ENCODE assay signal across 19 mouse cellular contexts in genomic region chr10:22604801-22605200, GRCm38 (mm10). TPM values are rescaled to one million over a fixed set of nuclear protein-coding genes. Genes with fewer than 3 reads are reported as not detected.
A peak's percentile ranks its signal among the peaks of the same experiment; 100 is the strongest.
DNase-seq lines count a peak whose midpoint lies in the region; TF ChIP-seq lines count a peak whose summit lies in the region.
"Had no signal": no experiment of that assay in that cellular context is flagged by ENCODE, and none has a peak within 500 bp of the region (broad histone marks: within the 10 kb centered on the region; RNA-seq: fewer than 3 reads in every experiment).

No protein-coding gene starts in this region.

- no peak for TF ChIP-seq POLR2A in ES-Bruce4 (IDR thresholded peaks at IDR 0.05; ENCODE audit: insufficient read depth, low read length)

- DNase-seq in ES-CJ7 (ENCODE audit: low read depth, low spot score) (peak; percentile 21), ZHBTc4 (ENCODE audit: low read depth, low spot score) (peak; percentile 65)
- DNase-seq in cerebellum, adult 9-11 months, result no peak
- DNase-seq in spleen, adult 18-20 months, result no peak
- DNase-seq: adrenal gland, adult 2 months; adrenal gland, postnatal 10 days; adrenal gland, postnatal 25 days; cerebellum, adult 11 months; cerebellum, adult 18-20 months; cerebellum, adult 8-10 months; cerebellum, postnatal 10 days; cerebellum, postnatal 25 days; forebrain, postnatal 0 days had no signal

- no peaks in the 10 kb centered on the region for H3K27me3 ChIP-seq in ES-Bruce4 (ENCODE audit: control insufficient read depth, insufficient read depth, low read length, poor library complexity, severe bottlenecking)
- H3K27me3 ChIP-seq: embryonic facial prominence, embryonic 12.5 days; forebrain, embryonic 13.5 days; forebrain, embryonic 15.5 days had no signal

- no peaks in the 10 kb centered on the region for H3K9me3 ChIP-seq in ES-Bruce4 (replicated peaks; ENCODE audit: control insufficient read depth, insufficient read depth, low read length, poor library complexity, severe bottlenecking)
- H3K9me3 ChIP-seq: embryonic facial prominence, embryonic 10.5 days; embryonic facial prominence, embryonic 12.5 days; forebrain, embryonic 15.5 days had no signal

- no peak overlapping the region for H3K9ac ChIP-seq in ES-Bruce4 (ENCODE audit: low read depth, poor library complexity, severe bottlenecking)
- H3K9ac ChIP-seq: embryonic facial prominence, embryonic 12.5 days; forebrain, embryonic 13.5 days; forebrain, embryonic 15.5 days; forebrain, postnatal 0 days had no signal

- no peak for TF ChIP-seq CTCF in ES-Bruce4 (IDR thresholded peaks at IDR 0.05; ENCODE audit: low read depth, low read length)

- peaks cover 2% of the 10 kb centered on the region for H3K4me1 ChIP-seq in ES-Bruce4 (ENCODE audit: control insufficient read depth, insufficient read depth, low read length)

- H3K36me3 ChIP-seq in ES-Bruce4 (ENCODE audit: control insufficient read depth, insufficient read depth, low read length, poor library complexity, severe bottlenecking), result no peaks in the 10 kb centered on the region
- H3K36me3 ChIP-seq: embryonic facial prominence, embryonic 10.5 days; embryonic facial prominence, embryonic 12.5 days; forebrain, embryonic 15.5 days had no signal

- TF ChIP-seq EP300 in ES-Bruce4 (IDR thresholded peaks at IDR 0.05; ENCODE audit: insufficient read depth, low read depth, low read length), result peak; percentile 65; the same call in 1 of the 2 replicates

- no peak overlapping the region for H3K27ac ChIP-seq in ES-Bruce4 (ENCODE audit: insufficient read depth, low read length)
- H3K27ac ChIP-seq: embryonic facial prominence, embryonic 10.5 days; embryonic facial prominence, embryonic 12.5 days; forebrain, embryonic 13.5 days; forebrain, embryonic 15.5 days had no signal

- H3K4me3 ChIP-seq in ES-Bruce4 (ENCODE audit: low read depth, low read length), result no peak overlapping the region
- H3K4me3 ChIP-seq: embryonic facial prominence, embryonic 10.5 days; embryonic facial prominence, embryonic 12.5 days; forebrain, embryonic 13.5 days; forebrain, embryonic 15.5 days had no signal

RNA-seq across cellular contexts. Expression of gene Slc2a12, which starts 40.0 kb away (rescaled TPM):
- 1.5 and 2.9 TPM in 2 replicates for polyA plus RNA-seq in ES-Bruce4 (2011; ENCODE audit: insufficient read depth, insufficient read length, low read depth, missing spikeins)
- polyA plus RNA-seq: C2C12 had no signal

Comparison
In these comparisons a context has a peak if more than half of its experiments do, and no peak if none do; other contexts are left out.
1. DNase-seq: peak in ES-CJ7 (single experiment) and ZHBTc4 (single experiment); none in cerebellum, adult 9-11 months (single experiment) and spleen, adult 18-20 months (0 of 2).